Mouse (Mus musculus): ENCODE measurements around the gene Trnp1.
A peak's percentile ranks its signal among the peaks of the same experiment; 100 is the strongest.

Trnp1 gene

DNA sequence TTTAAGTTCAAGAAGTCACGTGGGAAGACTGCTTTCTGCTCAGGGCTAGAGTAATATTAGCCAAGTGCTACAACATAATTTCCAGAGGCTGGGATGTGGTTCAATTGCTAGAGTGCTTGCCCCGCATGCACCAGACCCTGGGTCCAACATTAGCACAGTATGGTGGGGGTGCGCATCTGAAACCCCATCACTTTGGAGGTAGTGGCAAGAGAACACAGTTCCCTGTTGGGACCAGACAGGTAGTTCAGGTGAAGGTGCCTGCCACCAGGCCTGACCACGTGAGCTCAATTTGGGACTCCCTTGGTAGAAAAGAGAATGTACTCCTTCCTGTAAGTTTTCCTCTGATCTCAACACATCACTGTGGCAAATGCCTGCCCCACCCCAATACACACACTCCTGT lies 3.5 kb downstream of the Trnp1 start:
- DNase-seq (ENCODE audit: low read depth, low spot score) = no peak

DNA sequence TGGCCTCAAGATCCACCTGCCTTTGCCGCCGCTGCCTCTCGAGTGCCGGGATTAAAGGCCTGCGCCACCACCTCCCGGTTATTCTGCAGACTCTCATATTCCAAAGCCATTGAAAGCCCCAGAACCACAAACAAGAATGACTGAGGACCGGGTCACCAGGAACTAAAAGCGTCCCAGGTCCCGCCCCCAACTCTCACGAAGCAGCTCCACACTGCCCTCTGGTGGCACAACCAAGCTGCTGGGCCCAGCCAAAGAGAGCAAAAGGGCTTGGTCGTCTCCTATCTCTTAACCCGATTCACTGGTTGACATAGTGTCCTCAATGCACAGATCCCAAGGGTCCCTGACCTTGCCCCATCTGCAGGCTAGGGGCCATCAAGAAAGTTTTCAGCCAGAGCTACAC lies 3.9 kb downstream of the Trnp1 start:
- DNase-seq (ENCODE audit: low read depth, low spot score) = peak; percentile 62

DNA sequence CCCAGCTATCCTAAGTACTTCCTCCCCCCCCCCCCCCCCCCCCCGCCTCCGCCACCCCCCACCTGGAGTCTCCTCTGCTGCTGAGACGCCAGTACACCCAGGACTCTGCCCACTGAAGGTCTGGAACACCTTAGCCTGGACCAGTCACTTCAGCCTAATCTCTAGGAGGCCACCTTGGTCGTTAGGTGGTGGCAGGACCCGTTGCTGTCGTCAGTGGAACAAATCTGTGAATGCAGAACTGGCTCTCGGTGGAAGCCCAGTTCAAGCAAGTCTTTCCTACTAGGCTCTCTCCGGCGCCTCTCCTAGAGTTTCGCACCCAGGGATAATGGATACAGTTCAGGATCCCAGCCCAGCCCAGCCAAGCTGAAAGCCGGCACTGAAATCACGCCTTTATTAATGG lies 4.5 kb downstream of the Trnp1 start:
- DNase-seq (ENCODE audit: low read depth, low spot score) = no peak

DNA sequence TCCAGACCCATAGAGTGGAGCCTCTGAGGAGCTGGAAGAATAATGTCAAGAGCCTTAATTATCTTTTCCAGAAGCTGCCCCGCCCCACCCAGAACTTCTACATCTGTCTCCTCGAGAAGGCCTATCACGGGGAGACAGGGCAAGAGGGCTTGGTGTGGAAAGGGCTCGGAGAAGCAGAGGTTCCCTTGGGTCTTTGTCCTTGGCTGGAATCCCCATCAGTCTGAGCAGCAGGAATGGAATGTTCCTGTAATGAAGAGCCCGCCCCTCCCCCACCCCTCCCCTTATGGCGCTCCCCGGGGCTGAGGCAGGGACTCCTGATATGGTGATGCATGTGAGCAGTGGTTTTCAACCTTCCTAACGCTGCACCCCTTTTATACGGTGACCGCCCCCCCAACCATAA lies 6.5 kb downstream of the Trnp1 start:
- DNase-seq (ENCODE audit: low read depth, low spot score) = no peak

DNA sequence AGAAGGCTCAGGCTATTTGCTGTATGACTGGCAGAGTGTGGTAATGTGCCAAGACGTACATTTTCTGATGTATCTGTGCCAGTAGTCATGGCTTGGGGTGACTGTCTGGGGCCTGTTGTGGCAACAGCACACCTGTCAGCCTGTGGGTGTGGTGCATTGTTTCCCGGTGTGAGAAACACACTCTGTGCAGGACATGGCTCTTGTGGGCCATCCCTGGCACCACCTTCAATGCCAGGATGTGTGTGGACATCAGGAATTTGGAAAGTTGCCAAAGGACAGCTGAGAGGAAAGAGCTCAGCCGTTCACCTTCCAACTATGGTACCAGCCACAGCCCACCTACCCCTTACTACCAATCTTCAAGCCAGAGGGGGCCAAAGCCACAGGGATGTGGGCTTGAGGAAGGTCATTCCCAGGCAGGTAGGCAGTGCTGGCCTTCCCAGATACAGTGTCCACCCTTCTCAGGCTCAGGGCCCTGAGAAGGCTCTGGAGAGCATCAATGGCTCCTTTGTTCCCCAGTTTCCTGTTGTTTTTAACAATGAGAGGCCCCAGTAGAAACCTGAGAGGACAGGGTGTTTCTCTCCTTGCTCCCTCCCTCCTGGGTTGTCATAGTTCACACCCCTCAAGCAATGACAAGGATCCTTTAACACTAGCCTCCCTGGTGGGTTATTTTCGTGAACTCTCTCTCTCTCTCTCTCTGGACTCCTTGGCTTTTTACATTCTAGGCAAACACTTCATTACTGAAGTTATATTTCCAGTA lies 8.7 kb downstream of the Trnp1 start:
- no peak for DNase-seq (ENCODE audit: low read depth, low spot score)

DNA sequence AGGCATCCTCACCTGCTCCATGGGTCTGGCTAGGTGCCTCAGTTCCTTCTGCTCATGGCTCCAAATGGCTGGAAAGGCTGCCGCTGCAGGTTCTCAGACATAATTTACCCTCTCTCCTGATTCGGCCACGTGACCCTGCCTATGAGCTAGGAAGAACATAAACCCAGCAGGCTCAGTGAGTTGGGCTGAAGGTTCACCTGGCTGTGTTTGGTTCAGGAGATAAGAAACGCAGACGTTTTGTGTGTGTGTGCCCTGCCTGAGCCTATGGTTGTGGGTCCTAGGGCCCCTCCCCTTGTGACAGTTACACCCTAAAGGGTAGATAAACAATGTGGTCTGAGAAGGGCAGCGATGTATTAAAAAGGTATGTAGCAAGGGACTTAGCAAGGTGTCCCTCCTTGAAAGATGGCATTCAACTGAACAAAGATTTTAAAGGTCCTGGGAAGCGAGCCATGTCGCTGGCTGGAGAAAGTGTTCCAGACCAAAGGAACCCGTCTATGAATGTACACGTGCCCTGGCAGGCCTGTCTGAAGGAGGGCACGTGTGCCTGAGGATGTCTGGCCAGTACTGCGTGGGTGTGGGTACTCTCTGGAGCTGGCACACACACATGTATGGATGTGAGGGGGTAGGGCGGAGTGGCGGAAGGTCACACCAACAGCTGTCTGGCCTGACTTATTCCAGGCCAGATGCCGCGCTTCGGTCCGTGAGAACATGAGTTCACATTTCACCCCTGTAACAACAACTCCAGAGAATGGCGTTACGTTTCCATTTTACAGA lies 9.5 kb downstream of the Trnp1 start:
- DNase-seq (ENCODE audit: low read depth, low spot score) = no peak

DNA sequence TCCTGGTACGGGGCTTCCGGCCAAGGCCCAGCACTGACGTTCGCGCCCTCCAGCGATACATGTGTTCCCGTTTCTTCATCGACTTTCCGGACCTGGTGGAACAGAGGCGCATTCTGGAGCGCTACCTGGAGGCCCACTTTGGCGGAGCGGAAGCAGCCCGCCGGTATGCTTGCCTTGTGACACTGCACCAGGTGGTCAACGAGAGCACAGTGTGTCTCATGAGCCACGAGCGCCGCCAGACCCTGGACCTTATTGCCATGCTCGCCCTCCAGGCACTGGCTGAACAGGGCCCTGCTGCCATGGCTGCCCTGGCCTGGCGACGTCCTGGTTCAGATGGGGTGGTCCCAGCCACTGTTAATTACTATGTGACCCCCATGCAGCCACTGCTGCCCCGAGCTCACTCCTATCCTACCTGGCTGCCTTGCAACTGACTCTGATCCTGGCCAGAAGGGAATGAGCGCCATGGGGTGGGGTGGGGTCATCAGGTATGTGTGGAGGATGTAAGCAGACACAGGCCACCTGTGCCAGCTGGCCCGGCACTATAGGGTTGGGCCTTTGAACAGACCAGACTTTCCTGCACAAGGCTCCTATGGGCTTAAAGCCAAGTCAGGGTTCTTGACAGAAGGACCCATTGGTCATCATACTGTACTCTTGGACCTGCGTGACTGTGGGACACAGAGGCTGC lies 11.5 kb downstream of the Trnp1 start:
- DNase-seq (ENCODE audit: low read depth, low spot score) = no peak

DNA sequence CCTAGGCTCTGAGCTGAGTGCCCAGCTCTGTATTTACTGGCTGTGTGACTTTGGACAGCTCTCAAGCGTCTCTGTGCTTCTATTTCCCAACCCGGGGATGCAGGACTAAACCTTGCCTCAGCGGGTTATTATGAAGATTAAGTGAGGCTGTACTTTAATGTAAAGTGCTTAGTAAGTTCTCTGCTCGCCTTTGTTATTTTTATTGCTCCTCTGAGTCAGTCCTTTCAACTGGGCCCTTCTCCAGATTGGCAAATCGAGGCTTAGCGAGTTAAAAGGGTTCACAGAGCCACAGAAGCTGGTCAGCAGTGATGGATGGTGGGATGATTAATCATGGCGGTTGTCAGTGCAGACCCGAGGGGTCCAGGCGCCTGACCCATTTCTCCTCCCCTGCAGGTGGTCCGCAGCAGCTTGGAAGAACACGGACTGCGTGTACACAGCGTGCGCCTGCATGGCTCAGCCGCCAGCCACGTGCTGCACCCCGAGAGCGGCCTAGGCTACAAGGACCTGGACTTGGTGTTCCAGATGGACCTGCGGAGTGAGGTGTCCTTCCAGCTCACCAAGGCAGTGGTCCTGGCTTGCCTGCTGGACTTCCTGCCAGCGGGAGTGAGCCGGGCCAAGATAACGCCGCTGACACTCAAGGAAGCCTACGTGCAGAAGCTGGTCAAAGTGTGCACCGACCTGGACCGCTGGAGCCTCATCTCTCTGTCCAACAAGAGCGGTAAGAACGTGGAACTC lies 12.5 kb downstream of the Trnp1 start:
- DNase-seq (ENCODE audit: low read depth, low spot score) = no peak

DNA sequence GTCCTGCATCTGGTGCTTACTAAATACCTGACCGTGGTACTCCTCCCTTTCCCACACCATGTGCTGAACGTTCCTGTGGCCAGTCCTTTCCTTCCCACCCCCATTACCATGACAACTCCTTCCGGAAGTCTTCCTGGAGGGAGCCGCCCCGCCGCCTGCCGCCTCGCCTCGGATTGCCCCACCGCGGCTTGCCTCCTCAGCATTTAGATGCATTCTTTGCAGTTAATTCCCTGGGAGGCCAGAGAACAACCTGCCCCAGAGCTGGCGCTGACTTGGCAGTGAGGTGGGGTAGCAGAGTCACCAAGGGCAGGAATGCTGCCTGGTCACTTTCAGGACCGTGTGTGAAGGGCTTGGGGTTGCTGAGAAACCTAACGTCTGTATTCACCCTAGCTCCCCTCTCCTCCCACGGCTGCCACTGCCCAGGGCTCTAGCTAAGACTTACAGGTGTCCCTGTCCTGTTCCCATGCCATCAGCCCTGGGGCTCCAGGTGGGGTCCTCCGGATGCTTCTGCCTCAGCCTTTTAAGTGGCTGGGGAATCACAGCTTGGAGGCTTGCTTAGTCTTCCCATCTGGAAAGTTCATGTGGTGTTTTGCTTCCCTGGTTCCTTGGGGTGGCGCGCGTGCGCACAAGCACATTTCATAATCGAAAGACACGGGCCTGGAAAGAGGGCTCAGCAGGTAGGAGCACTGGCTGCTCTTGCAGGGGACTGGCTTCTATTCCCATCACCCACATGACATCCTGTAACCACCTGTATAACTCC lies 13.9 kb downstream of the Trnp1 start:
- no peak for DNase-seq (ENCODE audit: low read depth, low spot score)

DNA sequence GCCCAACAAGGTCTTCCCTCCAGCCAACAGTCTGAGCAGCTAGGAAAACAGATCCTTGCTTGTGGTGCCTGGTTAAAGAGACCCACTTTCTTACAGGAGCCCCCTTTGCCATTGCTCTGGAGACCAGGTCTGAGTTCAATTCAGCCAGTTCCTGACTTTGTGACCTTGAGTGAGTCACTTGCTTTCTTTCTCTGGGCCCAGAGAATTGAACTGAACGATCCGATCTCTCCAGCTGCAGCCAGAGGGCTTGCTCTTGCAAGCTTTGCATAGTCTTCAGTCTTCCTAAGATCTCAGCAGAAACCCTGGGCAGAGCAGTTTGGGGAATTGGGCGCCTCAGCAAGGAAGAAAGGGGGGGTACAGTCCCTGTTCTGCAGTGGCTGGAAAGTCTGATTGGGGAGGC lies 15.9 kb downstream of the Trnp1 start:
- DNase-seq (ENCODE audit: low read depth, low spot score) = no peak

DNA sequence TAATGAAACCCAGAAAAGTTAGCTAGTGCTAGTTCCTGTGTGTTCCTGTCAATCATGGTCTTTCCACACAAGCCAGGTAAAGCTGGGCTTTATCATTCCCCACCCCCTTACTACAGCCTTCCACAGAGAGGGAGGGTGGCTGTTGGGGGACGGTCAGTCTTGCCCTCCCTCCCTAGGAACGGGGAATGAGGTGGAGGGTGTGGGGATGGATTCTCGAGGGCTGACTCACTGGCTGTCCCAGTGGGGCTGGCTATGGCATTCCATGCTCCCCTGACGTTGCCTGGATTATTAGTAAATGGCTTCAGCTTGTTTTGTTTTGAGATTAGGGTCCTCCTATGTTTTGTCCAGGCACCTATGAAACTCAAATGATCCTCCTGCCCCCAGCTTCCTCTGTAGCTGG lies 16.9 kb downstream of the Trnp1 start:
- DNase-seq (ENCODE audit: low read depth, low spot score) = no peak

DNA sequence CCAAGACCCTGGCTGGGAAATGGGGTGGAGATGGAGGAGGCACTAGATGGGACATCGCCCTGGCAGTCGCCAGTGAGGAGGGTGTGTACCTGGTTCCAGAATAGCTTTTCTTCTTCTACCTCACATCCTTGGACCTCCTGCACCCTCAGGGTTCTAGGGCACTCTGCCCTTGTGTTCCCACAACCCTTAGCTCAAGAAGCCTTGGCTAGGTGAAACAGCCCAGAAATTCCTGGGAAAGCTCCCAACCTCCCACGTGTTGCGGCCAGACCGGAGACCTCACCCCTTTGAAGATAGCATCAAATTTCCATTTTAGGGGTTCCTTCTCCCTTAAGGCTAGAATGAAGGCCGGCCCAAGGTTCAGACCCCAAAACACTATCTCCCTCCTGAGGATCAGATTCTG lies 17.6 kb downstream of the Trnp1 start:
- no peak for DNase-seq (ENCODE audit: low read depth, low spot score)

DNA sequence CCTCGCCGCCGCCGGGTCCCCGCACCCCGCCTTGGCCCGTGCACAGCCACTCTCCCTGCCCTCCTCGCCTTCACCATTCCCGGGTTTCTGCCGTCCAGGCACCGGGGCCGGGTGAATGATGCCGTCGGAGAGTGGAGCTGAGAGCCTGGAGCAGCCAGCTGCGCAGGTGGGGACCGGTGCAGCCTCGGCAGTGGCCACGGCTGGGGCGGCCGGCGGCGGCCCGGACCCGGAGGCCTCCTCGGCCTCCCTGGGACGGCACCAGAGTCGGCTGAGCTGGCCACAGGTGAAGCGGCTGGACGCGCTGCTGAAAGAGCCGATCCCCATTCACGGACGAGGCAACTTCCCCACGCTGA lies 18.2 kb downstream of the Trnp1 start:
- no peak for DNase-seq (ENCODE audit: low read depth, low spot score)

DNA sequence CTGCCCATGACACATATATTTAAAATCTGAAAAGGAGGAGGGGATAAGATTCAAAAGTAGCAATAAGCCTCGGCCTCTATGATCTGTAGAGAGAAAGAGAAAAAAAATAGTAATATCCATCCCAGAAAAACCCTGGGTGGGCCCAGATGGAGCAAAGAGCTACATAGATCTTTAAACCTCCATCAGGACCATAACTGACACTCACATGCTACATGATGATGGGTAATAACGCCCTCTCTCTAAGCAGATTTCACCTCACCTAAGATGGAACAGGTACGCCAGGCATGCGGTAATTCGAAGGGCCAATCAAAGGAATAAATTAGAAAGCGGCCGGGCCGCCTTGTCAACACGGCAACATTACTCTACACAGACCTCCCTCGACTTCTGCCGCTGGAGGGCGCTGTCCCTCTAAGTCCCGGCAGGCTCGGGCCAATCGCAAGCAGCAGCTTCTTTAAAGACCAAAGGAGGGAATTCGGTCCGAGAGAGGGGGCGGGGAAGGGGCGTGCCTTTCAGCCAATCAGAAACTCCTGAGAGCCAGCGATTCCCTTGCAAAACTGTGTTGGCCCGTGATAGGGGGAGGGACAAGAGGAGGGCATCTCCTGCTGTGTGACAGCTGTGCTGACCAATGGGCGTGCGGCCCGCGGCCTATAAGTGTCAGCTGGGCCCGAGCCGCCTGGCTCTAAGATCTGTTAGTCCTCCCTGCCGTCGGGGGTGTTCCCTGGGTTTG lies 18.7 kb downstream of the Trnp1 start, which contains the start of gene Tent5b:
Tent5b (plus strand) TSS at position 675 of the 727 bp plus-strand sequence.
- DNase-seq (ENCODE audit: low read depth, low spot score) = peak; percentile 77

DNA sequence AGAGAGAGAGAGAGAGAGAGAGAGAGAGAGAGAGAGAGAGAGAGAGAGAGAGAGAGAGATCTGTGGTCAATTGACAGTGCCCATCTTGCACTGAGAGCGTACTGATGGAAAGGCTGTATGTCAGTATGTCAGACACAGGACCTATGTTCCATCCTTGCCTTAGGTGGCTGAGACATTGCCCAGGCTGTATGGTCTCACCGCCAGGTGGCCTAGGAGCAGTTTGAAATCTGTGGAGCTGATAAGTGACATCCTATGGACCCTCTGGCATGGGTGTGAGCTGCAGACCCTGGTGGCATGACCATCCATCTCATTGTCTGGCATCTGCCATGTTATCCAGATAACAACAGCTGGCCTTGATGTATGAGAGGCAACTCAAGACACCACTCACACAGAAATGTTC lies 24.5 kb downstream of the Trnp1 start:
- no peak for DNase-seq (ENCODE audit: low read depth, low spot score)

DNA sequence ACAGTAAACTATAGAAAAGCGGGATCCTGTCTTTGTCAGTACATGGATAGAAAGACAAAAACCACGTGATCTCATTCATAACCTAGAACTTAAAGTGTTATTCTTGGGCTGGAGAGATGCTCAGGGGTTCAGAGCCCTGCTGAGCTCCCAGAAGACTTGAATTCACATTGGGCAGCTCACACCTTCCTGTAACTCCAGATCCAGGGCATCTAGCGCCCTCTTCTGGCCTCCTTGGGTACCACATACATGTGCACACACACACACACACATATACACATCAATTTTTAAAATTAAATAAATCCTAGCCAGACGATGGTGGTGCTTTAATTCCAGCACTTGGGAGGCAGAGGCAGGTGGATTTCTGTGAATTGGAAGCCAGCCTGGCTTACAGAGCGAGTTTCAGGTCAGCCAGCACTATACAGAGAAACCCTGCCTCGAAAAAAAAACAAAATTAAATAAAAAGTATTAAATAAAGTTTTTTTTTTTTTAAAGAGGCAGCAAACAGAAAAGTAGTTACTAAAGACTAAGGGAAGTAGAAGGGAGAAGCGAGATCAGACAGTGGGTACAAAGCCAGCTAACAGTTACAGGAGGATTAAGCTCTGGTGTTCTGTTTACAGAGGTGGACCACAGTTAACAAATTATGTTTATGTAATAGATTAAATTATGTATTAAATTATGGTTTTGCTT lies 27.1 kb downstream of the Trnp1 start:
- DNase-seq (ENCODE audit: low read depth, low spot score) = no peak

DNA sequence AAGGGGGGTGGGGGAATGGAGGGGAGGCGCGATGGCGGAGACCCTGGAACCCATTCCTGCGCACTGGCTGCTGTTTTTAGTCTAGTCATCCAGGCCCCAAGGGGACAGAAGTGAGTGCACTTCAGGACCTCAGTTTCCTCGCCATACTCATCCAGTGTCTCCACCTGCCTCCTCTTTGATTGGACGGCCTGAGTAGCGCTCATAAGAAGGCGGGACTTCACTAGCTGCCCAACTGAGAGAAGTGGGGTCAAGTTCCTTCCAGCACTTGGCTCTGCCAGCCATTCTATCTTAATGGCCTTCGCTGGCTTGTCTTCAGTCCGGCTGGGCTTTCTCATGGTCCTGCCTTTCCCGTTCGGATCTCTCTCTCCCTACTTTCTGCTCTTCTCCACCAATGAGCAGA lies 29.2 kb downstream of the Trnp1 start:
- DNase-seq (ENCODE audit: low read depth, low spot score) = no peak

DNA sequence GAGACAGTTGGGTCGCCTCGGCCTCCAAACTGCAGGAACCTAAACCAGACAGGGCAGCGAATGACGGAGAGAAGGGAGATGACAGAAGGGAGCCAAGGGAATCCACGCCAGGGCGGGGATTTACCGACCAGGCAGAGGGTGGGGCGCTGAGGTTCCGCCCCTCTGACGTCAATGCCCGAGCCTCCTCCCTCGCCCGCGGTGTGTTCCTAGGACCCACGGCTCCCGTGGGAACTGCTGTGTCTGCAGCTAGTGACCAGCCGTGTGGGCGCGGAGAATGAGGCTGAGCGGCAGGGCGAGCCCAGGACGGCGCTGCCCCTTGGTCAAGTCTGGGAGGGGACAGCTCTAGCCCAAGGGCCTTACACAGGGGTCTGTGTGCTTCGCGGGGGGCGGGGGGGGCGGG lies 30.3 kb downstream of the Trnp1 start:
- peak; percentile 64 for DNase-seq (ENCODE audit: low read depth, low spot score)

DNA sequence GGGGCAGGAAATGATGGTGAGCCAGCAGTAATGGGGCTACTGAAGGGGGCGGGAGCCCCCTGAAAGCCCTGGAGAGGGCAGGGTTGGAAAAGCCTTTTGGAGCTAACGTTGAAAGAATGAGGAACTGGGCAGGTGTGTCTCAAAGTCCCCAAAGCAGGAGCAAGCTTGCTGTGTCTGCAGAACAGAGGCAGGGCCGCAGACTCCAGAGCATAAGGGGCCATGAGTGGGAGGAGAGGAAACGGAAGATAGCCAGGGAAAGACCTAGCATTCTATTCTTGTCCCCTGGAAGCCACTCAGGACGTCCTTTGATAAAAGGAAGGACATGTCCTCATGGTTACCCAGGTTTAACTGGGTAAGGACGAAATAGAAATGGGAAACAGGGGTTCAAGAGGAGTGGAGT lies 35.2 kb downstream of the Trnp1 start:
- DNase-seq (ENCODE audit: low read depth, low spot score) = no peak

DNA sequence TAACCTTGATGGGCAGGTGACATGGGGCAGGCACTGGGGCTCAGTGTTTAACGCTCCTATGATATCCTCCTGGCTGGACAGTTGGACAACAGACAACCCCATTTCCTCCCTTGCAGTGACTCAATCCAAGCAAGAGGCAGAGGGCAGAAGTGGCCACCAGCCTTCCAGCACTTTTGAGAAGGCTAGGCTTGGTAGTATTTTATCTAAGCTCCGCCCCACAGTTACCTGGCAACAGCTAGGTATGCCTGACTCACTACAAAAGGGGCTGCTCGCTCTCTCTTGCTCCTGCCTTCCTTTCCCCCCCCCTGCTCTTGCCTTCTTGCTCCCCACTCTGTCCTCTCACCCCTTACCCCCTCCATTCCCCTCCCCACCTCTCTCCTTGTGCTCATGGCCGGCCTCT lies 37.0 kb downstream of the Trnp1 start:
- no peak for DNase-seq (ENCODE audit: low read depth, low spot score)

Measured in retina, adult 2 months (tissue).